Mouse (Mus musculus): ENCODE results near the gene Wnt9a. TPM values are rescaled to one million over a fixed set of nuclear protein-coding genes. Genes with fewer than 3 reads are reported as not detected.

Wnt9a gene
- polyA plus RNA-seq, 1 experiment = 0.67 TPM

DNA sequence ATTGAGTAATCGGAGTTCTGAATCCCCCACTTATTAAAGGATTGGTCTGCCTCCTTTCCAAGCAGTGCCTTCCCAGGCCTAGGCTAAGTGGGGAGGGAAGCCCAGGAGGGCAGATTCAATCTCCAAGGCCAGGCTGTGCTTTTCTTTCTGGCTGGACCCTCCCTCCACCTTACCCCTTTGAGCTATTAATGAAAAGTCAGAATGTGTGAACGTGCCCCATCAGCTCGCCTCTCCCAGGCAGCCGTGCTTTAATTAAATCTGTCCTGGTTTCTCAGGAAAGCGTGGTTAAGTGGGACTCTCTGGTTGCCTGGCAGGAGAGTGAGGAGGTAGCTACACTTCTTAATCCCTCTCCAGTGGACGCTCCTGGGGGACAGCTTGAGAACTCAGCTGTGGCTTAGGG, 22.9 kb downstream of the Wnt9a start:
- 68% methylated on average over 6 of the region's 6 CpGs for WGBS

DNA sequence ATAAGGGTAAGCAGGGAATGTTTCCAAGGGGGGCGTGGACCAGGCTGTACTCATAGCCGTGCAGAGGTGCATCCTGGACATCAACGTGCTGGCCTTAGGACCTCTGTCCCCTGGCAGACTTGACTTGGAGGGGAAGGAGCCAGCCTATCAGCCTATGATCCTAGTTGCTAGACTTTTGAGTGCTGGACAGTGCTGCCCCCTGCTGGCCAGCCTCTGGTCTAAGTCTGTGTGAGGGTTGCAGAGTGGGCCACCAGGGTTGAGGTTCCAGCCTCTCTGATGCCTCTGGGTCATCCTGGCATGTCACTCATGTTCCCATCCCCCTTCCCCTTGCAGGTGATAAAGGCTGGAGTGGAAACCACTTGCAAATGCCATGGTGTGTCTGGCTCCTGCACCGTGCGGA, 23.8 kb downstream of the Wnt9a start:
- Histone ChIP-seq H3K4me3 (replicated peaks; ENCODE audit: insufficient read depth, low read depth, low read length) (no peak overlapping the region), H3K27ac (ENCODE audit: insufficient read depth, low read length) (no peak overlapping the region), H3K27me3 (ENCODE audit: control insufficient read depth, insufficient read depth, low read length) (no peaks in the 10 kb centered on the region), H3K4me1 (ENCODE audit: control insufficient read depth, insufficient read depth, low read length) (no peaks in the 10 kb centered on the region)
- peak; percentile 41 to 58 for DNase-seq
- WGBS = 48% methylated on average over 5 of the region's 5 CpGs
- no peak for TF ChIP-seq POLR2A (IDR thresholded peaks at IDR 0.05; ENCODE audit: borderline replicate concordance, insufficient read depth, low read length)
- peak; percentile 68 for TF ChIP-seq CTCF (IDR thresholded peaks at IDR 0.05; ENCODE audit: borderline replicate concordance, insufficient read depth, low read depth, low read length)

More for the DNA sequence above, 22.9 kb downstream of the Wnt9a start:
- no peak for TF ChIP-seq POLR2A (IDR thresholded peaks at IDR 0.05; ENCODE audit: borderline replicate concordance, insufficient read depth, low read length)
- no peaks in the 10 kb centered on the region for H3K27me3 ChIP-seq (ENCODE audit: control insufficient read depth, insufficient read depth, low read length)
- H3K27ac ChIP-seq (ENCODE audit: insufficient read depth, low read length) = no peak overlapping the region
- H3K4me1 ChIP-seq (ENCODE audit: control insufficient read depth, insufficient read depth, low read length) = no peaks in the 10 kb centered on the region
- no peak for DNase-seq
- no peak overlapping the region for H3K4me3 ChIP-seq (replicated peaks; ENCODE audit: insufficient read depth, low read depth, low read length)

DNA sequence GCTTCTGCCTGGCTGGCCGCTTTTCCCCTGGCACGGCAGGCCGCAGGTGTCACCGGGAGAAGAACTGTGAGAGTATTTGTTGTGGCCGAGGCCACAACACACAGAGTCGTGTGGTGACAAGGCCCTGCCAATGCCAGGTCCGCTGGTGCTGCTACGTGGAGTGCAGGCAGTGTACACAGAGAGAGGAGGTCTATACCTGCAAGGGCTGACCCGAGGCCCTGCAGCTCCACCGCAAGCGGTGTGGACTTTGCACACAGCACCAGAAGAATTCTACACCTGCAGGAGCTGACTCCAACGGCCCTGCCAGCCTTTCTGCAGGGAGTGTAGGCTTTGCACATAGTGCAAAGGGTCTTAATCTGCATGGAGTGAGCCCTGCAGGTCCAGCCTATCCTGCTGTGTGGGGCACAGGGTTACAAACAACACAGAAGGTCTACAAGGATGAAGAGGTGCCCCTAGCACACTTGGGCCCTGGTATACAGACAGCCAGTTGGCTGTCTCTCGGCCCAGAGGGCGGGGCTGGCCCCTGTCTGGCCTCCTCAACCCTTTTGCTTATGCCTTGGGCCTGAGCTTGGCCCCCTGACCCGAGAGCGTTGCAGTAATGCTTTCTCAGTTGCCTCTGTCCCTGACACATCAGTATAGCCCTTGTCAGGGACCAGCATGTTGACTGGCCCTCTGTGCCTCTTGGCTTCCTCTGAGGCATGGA, 24.6 kb downstream of the Wnt9a start:
- no peak for DNase-seq
- Histone ChIP-seq H3K27ac (ENCODE audit: insufficient read depth, low read length) (no peak overlapping the region), H3K4me1 (ENCODE audit: control insufficient read depth, insufficient read depth, low read length) (no peaks in the 10 kb centered on the region), H3K27me3 (ENCODE audit: control insufficient read depth, insufficient read depth, low read length) (no peaks in the 10 kb centered on the region), H3K4me3 (replicated peaks; ENCODE audit: insufficient read depth, low read depth, low read length) (no peak overlapping the region)
- TF ChIP-seq POLR2A (IDR thresholded peaks at IDR 0.05; ENCODE audit: borderline replicate concordance, insufficient read depth, low read length) (no peak), CTCF (IDR thresholded peaks at IDR 0.05; ENCODE audit: borderline replicate concordance, insufficient read depth, low read depth, low read length) (no peak)
- WGBS = 88% methylated on average over 16 of the region's 16 CpGs

DNA sequence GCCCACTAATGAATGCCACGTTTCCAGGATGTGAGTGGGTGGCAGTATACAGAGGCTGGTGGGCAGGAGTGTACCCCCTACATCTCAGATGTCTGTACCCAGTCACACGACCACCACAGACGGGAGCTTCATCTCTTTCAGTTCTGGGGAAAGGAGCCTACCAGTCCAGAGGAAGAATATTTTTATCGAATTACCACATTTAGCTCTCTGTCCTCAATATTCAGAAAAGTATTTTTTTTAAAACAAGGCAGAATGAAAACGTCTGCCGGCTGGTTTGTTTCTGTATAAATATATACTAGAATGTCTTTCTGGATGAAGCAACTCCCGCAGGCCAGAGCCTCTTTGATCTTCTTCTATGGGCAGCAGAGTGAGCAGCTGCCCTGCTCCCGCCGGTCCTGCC, 26.2 kb downstream of the Wnt9a start:
- no peaks in the 10 kb centered on the region; the same call in 1 of the 2 replicates for H3K4me1 ChIP-seq (ENCODE audit: control insufficient read depth, insufficient read depth, low read length)
- DNase-seq = no peak
- no peak for TF ChIP-seq CTCF (IDR thresholded peaks at IDR 0.05; ENCODE audit: borderline replicate concordance, insufficient read depth, low read depth, low read length)
- TF ChIP-seq POLR2A (IDR thresholded peaks at IDR 0.05; ENCODE audit: borderline replicate concordance, insufficient read depth, low read length) = no peak
- H3K27ac ChIP-seq (ENCODE audit: insufficient read depth, low read length) = no peak overlapping the region
- H3K27me3 ChIP-seq (ENCODE audit: control insufficient read depth, insufficient read depth, low read length) = no peaks in the 10 kb centered on the region
- H3K4me3 ChIP-seq (replicated peaks; ENCODE audit: insufficient read depth, low read depth, low read length) = no peak overlapping the region
- 71% methylated on average over 9 of the region's 9 CpGs for WGBS

DNA sequence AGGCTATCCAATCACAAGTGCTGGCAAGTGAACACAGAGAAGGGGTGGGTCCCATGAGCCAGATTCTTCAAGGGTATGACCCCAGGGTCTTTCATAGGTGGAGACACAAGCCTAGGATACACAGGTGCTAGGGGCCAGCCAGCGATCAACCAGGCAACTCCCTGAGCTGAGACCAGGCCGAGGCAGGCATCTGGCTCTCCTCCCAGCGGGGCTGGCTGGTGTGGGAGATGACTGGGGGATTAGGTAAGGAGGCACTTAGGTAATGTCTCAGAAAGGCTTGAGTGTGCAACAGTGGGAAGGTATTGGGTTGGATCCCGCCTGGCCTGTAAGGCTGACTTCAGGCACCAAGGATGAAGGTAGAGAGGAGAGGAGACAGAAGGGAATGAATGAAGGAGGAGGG, 28.4 kb downstream of the Wnt9a start:
- 82% methylated on average over 4 of the region's 4 CpGs for WGBS
- DNase-seq = no peak
- no peaks in the 10 kb centered on the region; the same call in 1 of the 2 replicates for H3K4me1 ChIP-seq (ENCODE audit: control insufficient read depth, insufficient read depth, low read length)
- no peak overlapping the region for H3K27ac ChIP-seq (ENCODE audit: insufficient read depth, low read length)
- no peak overlapping the region for H3K4me3 ChIP-seq (replicated peaks; ENCODE audit: insufficient read depth, low read depth, low read length)
- TF ChIP-seq POLR2A (IDR thresholded peaks at IDR 0.05; ENCODE audit: borderline replicate concordance, insufficient read depth, low read length) = no peak
- TF ChIP-seq CTCF (IDR thresholded peaks at IDR 0.05; ENCODE audit: borderline replicate concordance, insufficient read depth, low read depth, low read length) = no peak
- no peaks in the 10 kb centered on the region for H3K27me3 ChIP-seq (ENCODE audit: control insufficient read depth, insufficient read depth, low read length)

DNA sequence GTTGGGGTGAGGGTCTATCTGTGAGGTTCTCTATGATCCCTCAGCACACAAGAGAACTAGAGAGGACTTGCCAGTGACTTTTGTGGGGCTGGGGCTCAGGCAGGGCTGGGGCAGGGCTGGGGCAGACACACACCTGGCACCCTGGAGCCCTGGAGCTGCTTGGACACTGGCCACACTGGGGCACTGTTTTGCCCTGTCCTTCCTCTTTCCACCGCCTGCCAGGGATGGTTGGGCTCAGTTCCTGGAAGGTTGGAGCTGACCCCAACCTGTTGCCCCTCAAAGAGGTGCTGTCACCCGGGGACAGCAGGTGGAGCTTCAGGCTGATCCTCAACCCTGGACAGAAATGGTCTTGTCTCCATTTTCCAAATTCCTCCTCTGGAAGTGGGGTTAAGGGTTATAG, 29.2 kb downstream of the Wnt9a start:
- Histone ChIP-seq H3K27ac (ENCODE audit: insufficient read depth, low read length) (no peak overlapping the region), H3K4me1 (ENCODE audit: control insufficient read depth, insufficient read depth, low read length) (no peaks in the 10 kb centered on the region; the same call in 1 of the 2 replicates), H3K27me3 (ENCODE audit: control insufficient read depth, insufficient read depth, low read length) (no peaks in the 10 kb centered on the region), H3K4me3 (replicated peaks; ENCODE audit: insufficient read depth, low read depth, low read length) (no peak overlapping the region)
- WGBS = 35% methylated on average over 2 of the region's 2 CpGs
- TF ChIP-seq CTCF (IDR thresholded peaks at IDR 0.05; ENCODE audit: borderline replicate concordance, insufficient read depth, low read depth, low read length) = no peak
- TF ChIP-seq POLR2A (IDR thresholded peaks at IDR 0.05; ENCODE audit: borderline replicate concordance, insufficient read depth, low read length) = no peak
- no peak for DNase-seq

DNA sequence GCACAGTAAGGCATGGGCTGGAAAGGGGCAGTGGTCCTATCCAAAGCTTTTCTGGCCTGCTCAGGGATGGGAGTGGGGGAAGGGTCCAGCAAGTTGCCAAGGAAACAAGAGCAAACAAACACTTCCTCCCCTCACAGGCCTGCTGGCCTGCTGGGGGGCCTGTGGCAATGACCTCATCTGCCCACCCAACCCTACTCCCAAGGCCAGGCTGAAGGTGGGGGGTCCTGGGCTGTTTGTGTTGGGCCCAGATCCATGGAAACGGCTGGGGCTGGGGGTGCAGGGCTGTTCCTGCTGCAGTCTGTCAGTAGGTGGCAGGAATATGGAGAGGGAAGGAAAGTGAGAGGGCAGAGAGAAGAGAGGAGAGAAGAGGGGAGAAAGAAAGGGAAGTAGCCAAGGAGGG, 29.7 kb downstream of the Wnt9a start:
- TF ChIP-seq POLR2A (IDR thresholded peaks at IDR 0.05; ENCODE audit: borderline replicate concordance, insufficient read depth, low read length) (no peak), CTCF (IDR thresholded peaks at IDR 0.05; ENCODE audit: borderline replicate concordance, insufficient read depth, low read depth, low read length) (no peak)
- no peaks in the 10 kb centered on the region; the same call in 1 of the 2 replicates for H3K4me1 ChIP-seq (ENCODE audit: control insufficient read depth, insufficient read depth, low read length)
- no peak overlapping the region for H3K4me3 ChIP-seq (replicated peaks; ENCODE audit: insufficient read depth, low read depth, low read length)
- no peak for DNase-seq
- 17% methylated on average over 1 of the region's 1 CpGs for WGBS
- H3K27ac ChIP-seq (ENCODE audit: insufficient read depth, low read length) = no peak overlapping the region
- H3K27me3 ChIP-seq (ENCODE audit: control insufficient read depth, insufficient read depth, low read length) = no peaks in the 10 kb centered on the region

DNA sequence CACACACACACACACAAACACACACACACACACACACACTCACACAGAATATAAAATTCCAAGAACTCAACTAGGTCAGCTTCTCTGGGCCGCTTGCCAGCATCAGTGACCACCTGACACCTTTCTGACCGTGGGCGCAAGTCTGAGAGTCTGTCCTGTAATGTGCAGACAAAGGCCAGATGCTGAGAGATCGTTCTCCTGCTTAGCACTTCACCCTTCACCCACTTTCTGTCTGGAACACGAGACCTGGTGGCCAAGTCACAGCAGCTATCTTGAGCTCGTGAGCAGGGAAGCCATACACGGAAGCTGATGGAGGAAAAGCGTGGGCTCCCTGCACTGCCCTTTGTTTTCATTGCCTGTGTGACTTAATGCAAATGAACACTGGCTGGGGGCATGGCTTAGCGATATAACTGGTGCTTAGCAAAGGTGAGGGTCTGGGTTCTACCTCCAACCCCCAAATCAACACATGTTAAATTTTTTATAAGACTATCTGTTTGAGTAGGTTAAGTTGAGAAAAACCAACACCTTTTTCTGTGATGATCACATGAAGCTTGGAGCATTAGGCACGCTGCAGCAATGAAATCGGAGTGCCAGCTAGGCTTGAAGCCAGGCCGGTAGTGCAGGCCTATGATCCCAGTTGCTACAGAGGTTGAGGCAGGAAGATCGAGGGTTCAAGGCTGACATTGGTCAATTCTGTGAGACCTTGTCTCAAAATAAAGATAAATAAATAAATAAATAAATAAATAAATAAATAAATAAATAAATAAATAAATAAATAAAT, 31.4 kb downstream of the Wnt9a start:
- Histone ChIP-seq H3K4me1 (ENCODE audit: control insufficient read depth, insufficient read depth, low read length) (no peaks in the 10 kb centered on the region; the same call in 1 of the 2 replicates), H3K27ac (ENCODE audit: insufficient read depth, low read length) (no peak overlapping the region), H3K4me3 (replicated peaks; ENCODE audit: insufficient read depth, low read depth, low read length) (no peak overlapping the region), H3K27me3 (ENCODE audit: control insufficient read depth, insufficient read depth, low read length) (no peaks in the 10 kb centered on the region)
- no peak for TF ChIP-seq POLR2A (IDR thresholded peaks at IDR 0.05; ENCODE audit: borderline replicate concordance, insufficient read depth, low read length)
- TF ChIP-seq CTCF (IDR thresholded peaks at IDR 0.05; ENCODE audit: borderline replicate concordance, insufficient read depth, low read depth, low read length) = no peak
- 47% methylated on average over 13 of the region's 13 CpGs for WGBS
- DNase-seq = peak in 1 of 2 experiments; percentile 22

All from cerebellum, adult 2 months (tissue).